Mouse (Mus musculus) right cerebral cortex, adult 18-20 months (tissue): ENCODE measurements at regions not wholly inside any gene's neighbourhood (a gene's known extent, or its start where the extent isn't known, plus 50 kb on each side); places are given as distances from the start of the nearest gene placed in this dataset.

Experiments
- DNase-seq: peaks from one replicate; pipeline ENCODE4 v3.0.0; 2022; ENCODE audit warnings: mixed read lengths

DNA sequence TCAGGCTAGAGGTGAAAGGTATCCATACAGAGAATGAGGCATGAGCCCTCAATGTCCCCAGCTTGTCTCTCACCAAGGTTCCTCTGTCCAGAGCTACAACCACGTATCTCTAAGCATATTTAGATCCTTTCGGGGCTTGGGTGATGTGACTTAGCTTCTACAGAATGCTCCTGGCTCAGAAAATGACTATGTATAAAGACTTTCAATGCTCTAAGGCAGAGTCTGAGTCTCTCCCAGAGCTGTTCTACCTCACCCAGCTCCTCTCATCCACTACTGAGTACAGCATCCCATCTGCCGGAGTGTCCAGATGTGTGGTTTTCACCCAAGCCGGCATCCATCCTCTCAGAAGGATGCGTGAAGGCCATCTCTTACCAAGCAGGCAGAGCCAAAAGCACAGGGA is 216.1 kb upstream of the Spdye4c start:
- no peak for DNase-seq

DNA sequence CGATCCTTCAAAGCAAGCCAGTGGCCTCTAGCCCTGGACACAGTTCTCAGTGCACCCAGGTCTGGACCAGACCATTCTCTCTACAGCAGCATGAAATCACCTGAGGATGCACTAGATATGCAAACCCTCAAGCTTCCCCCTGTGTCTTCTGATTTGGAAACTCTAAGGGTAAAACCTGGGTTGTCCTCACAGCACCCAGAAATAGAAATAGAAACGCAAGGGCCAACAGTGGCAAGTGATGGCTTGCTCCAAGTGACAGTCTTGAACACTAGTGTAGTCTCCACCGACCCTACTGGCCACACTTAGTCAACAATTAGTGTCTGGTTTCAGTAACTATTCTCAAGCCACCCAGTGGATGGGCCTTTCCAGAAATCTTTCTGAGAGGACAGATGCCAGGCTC is 215.2 kb upstream of the Spdye4c start:
- no peak for DNase-seq

DNA sequence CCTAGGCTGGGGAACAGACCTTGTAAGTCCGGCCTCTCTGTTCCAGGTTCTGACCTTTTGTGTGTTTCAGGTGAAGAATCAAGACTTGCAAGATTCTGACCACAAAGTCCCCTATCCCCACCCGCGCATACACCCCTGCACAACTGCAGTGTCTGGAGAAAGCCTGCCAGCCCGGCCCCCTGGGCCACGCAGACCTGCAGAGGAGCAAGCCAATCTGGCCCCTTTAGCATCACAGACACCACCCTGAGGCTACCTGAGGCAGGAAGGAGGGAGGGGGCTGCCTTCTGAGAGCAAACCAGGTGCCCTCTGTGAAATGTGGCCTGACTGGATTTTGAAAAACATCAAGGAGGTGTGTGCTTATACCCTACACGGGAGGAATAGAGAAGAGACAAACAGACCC is 213.8 kb upstream of the Spdye4c start:
- DNase-seq, result no peak

DNA sequence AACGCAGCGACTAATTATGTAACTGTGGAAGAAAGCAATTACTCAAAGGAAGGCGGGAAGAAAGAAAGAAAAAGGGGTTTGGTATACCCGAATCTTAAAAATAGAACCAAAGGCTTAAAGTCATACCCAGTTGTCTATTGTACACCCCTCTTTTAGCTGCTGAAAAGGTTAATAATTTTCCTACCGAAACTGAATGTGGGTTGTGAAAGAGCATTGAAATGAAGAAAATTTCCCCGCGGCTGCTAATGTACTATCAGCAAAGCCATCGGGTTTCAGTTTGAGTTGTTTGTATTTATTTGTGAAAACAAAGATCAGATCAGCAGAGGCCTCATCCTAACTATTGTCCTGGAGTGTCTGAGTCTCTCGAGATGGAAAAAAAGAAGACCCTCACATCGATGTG is 213.3 kb upstream of the Spdye4c start:
- DNase-seq, result no peak

DNA sequence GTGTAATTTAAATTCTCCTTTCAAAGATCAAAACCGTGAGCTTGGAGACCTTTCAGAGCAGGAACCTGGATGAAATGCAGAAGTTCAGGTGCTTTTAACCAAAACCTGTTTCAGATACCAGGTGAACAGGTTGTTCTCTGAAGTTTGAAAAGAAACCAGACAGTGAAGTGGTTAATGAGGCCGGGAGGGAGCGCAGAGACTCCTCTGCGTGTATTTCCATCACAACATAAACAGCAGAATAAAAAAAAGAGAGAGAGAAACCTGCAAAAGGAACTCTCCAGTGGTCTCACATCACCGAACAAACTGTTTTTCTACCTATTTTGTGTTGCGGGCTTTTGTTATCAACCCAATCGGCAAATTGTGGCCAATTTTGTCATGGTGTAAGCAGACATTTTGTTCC is 212.6 kb upstream of the Spdye4c start:
- no peak for DNase-seq

DNA sequence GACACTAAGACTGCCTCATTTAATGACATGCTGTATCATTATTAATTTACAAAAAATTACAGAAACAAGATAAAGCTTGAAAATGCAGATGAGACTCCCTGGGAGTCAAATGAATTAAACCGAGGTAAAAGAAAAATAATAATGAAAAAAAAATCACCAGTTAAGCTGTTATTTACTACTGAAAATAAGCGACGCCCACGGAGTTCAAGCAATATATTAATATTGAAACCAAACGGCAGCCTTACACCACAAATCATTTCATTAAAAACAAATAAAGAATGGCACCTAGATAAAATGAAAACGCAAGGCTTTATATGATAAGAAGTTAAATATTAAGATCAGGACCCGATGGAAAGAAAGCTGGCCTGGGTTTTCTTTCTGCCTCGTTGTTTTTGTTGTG is 211.9 kb upstream of the Spdye4c start:
- DNase-seq, result no peak

DNA sequence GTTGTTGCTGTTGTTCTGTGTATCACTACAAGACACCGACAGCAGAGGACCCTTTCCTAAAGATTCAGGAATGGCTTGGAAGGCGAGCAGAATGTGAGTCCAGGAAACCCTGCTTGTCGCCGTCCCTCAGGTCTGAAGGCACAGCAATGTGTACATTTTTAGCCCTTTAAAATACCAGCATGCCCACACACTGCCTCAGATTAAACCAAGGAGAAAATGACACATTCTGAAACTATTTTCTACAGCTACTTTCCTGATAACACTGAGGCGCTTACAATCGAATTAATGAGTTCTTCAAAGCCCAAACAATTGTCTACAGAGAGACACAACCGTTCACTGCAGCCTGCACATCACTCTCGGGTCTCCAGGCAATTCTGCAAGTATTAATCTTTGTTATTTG is 211.5 kb upstream of the Spdye4c start:
- DNase-seq, result no peak

DNA sequence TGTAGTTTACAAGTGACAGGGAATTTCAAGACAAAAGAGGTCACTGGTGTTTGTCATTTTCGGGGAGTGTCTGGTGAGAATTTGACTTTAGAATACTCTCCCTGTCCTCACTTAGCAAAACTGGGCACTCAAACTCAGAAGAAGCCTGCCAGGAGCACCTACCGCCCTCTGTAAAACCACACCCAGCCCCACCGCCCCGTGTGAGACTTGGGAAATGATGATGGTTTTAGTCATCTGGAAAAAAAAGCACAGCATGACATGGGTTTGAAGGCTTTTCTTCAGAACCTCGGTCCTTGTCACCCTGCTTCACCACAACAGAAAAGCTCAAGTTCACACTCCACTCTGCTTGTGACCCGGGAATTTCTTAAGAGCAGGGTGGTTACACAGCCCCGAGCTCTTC is 210.4 kb upstream of the Spdye4c start:
- no peak for DNase-seq

DNA sequence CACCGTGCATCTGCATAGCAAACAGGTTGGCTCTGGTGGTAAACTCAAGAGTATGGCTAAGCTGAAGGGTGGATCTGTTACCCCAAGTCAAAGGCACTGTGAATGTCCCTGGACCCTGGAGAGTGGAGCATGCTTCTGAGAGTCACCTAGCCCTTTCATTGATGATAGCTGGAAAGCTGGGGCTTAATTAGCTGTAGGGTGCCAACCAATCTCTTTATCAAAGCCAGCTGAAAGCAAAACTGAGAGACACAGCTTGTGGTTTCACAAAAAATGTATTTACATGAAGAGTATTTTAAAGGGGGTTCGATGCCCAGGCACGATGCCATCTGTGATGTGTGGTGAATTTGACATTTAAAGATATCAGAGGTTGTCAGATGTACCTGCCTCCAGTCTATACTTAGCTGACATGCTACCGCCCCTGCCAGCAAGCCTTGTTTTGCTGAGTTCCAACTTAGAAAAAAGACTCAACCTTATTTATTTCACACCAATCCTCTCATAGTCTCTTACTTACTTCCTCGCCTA is 209.3 kb upstream of the Spdye4c start:
- no peak for DNase-seq

DNA sequence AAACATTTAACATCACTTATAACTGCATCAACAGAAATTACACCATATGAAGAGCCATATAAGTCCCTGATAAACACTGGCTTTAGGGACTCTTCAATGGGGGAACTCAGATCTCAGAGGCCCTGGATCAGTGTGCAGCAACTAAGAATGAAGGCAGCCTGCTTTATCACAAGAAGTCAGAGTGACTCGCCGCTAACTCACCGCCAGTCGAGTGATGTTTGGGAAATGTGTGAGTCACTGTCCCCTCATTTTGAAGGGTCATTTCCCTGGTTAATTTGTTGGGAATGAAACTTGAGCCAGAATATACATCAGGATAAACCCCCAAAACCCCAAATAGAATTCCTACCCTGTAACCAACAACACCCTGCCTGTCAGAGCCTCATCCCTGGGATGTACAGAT is 208.5 kb upstream of the Spdye4c start:
- DNase-seq, result no peak

DNA sequence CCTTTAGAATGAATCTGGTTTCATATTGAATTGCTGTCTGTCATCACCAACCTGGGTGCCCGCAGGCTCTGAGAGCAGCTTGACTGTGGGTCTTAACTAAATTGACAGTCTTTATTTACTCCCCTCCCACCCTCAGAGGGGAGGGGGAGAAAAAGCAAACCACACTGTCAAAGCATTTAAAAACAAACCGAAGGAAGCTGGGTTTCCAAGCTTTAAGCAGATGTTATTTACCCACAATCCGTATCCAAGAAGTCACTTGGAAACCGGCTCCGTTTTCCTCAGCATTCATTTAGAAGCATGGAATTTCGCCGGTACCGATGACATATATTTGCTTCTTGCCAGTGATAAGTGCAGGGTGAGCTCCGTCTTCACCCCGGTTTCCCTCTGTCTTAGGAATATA is 206.4 kb upstream of the Spdye4c start:
- DNase-seq, result no peak

DNA sequence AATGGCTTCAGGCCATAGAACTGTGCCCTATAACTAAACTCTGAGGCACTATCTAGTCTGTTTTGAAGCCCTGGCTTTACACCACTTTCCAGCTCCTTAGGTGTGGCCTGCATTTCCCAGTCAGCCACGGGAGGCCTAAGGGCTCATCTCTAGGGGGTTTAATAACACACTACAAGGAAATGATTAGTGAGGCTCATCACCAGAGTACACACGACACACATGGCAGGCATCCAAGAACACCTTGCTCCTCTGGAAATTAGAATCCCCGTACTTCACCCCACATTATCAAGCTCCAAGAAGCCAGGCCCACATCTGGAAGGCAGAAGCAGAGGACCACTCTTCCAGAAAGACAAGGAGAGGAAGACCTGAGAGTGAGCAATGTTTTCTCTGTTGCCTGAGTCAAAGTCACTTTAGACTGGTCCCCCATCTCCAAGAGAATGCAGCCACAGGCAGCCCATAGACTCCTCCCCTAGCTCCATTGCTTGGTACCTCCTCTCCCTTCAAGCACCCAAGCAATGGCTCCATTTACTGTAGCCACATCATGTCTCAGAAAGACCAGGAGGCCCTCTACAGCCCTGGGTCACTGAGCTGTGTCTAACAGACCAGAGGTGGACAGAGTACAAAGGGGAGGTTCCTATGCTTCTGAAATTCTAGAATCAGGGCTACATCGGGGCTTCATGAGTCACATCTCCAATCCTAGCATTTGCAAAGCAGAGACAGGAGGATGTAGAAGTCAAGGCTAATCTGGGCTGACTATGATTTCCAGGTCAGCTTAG is 204.0 kb upstream of the Spdye4c start:
- no peak for DNase-seq

DNA sequence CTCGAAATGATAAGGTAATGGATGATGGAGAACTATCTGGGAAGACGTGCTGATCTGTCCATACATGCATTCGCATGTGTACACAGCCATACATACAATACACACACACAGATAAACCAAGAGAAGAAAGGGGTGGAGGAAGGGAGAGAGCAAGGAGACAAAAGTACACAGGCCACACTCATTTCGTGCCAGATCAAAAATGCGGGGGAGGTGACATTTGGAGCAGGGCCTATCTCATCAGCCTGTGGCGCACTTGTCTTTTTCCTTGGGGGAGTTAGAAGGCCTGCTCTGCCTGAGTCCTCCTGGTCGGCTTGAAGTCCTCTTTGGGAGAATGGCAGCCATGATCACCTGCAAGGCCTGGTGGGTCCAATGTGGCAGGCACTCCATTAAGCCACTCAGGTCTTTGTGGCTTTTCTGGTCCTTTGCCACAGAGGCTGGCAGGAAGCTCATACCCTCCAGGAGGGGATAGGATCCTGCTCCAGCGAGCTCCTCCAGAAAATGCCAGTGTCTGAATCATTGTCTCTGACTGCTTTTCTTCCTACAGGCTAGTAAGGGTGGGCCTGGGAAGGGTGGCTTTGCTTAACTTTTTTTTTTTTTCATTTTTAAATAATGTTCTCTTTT is 203.0 kb upstream of the Spdye4c start:
- DNase-seq, result no peak

DNA sequence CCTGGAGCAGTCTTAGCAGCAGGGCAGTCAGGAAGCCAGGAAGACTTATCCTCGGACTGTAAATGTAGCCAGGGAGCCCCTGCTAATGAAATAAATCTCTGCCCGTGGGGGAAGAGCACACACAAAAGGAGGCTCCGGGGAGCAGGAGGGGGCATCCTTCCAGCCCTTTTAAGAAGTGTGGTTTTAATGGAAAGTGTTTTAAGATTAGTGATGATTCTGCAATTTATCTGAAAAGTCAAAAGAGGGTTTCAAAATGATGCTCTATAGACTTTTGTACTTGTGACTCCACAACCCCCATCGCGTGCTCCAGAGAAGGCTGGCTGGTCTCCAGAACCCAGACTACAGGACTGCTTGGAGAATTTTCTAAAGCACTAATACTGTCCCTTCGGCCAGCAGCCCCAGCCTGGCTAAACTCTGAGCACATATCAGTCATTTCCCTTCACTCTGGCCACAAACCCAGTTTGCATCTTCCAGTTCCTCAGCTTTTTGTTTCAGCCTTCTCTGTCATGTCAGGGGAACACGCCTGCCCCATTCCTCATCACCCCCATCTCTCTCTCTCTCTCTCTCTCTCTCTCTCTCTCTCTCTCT is 202.0 kb upstream of the Spdye4c start:
- DNase-seq, result no peak

DNA sequence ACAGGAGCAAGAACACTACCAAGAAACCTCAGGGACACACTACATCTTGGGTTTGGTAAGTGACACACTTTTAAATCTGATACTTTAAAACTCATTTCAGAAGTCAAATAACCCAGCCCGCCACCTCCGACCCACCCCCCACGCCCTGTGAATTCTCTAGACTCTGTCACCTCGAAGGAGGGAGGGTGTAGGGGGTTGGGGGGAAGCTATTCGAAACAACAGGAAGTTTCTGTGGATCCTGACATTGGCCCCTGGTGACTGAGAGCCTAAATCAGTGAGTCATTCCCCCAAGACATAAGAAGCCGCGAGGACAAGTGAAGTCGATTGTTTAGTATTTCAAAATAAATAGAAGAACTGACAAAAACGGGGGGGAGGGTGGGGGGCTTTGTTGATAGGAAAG is 198.7 kb upstream of the Spdye4c start:
- DNase-seq, result no peak

DNA sequence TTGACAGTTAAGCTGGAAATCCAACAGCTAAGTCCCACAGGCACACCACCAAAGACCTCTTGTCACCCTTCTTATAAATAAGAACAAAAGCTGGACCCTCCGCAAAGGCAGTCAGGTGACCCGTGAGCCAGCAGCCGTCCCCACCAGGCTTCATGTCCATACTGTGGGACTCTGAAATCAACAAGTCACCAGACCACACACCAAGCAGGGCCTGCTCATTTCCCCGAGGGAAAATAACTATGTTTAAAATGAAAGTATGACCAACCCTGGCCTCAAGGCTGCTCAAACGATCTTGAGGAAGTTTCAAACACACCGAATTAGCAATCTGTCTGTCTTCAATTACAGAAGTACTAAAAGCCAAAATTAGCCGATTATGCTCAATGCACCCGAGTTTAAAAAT is 197.6 kb upstream of the Spdye4c start:
- DNase-seq, result no peak

DNA sequence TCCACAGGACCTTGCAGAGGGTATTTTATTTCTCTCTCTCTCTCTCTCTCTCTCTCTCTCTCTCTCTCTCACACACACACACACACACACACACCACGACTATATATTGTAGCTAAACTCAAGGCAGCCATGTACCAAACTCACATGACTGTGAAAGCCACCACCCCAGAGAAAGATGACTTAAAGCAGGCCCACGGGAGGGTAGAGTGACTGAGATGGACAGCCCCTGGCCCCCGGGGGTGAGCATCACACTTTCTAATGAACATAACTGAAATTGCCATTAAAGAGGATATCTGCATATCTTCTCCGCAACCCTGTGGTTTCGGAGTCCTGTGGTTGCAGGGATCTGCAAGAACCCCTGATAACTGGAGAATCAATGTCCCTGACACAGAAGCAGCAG is 197.1 kb upstream of the Spdye4c start:
- DNase-seq, result no peak

DNA sequence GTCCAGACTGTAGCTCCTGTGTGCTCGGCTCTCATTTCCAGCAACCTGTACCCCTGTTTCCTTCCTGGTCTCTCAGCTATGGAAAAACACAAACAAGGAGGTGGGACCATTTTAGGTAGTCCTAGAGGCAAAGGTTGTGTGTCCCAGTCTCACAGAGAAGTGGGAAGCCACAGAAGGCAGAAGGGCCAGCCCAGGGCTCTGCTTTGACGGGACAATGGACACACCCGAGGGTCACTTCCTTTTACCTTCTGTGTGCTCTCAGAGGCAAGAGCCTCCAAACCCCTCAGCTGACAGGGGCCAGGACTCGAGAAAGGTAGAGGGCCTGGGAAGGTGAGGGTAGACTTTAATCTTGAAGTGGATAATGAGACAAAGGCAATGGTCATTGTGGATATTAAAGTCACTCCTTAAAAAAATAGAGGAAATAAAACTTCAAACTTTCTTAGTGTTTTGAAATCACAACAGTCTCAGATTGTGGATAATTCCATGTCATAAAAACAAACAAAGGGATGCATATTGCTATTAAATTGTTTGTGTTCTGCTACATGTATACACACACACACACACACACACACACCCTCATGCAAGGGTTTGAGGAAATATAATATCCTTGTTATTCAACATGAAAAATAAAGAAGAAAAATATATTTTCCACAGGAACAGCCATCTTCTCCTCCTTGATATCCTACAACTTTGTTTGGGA is 195.6 kb upstream of the Spdye4c start:
- DNase-seq, result no peak

DNA sequence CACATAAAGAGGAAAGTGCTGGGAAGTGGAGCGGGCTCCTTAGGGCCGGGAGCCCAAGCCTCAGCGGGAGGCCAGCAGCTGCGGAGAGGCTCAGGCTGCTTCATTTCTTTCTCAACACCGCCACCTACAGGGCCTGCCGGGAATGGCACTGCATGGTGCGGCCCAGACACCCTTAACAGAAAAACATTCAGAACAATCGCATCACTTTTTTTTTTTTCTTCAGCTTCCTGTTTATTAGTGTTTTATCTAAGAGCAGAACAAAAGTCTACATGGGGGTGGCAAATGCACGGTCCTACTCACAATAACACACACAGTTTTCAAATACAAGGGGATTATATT is 195.0 kb upstream of the Spdye4c start:
- DNase-seq, result peak; percentile 86

DNA sequence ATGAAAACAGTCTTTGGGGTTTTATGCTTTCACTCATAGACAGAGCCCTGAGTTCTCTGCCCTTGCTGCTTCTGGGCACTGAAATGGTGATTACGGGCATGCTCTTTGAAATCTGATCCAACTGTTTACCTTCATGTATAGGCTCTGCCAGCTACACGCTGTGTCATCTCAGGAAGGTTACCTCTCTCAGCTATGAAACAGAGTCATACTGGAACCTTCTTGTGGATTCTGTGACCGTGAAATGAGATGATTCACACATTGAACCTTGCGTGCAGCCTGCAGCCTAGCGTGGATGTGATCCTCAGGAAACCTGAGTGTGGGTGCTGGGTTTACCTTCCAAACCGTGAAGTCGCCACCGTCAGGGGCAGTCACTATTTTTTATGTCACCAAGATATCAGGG is 189.7 kb upstream of the Spdye4c start:
- DNase-seq, result no peak

DNA sequence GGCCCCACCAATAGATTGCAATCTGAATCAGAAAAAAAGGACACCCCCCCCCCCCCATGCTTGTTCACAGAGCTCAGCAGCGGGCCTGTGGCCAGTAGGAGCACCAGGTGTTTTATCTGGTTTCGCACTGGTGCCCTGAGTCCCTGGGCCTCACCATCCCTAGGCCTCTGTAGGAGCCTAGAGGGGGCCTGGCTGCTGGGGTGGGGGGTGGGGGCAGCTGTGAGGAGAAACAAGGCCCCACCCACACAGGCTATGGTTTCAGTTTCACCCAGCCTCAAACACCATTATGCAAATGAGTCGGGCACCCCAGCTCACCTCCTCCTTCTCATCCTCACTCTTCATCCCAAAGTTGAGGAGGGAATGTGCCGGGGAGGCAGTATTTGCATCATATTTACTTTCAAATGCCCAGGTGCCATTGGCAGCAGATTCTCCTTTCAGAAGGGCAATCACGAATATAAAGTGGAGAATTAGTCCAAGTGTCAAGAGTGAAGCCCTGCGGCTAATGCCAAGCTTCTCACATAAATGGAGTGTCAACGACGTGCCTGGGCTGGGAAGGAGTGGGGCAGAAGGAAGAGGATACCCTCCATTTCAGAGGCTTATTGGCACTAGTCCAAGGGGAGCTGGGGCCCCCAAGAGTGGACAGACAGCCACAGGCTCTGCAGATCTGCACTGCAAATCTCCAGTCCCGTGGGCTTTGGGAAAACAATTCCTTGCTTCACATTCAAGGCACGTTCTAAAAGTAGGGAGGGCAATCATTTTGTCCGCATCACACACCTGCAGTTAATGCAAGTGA is 187.7 kb upstream of the Spdye4c start:
- DNase-seq, result no peak

DNA sequence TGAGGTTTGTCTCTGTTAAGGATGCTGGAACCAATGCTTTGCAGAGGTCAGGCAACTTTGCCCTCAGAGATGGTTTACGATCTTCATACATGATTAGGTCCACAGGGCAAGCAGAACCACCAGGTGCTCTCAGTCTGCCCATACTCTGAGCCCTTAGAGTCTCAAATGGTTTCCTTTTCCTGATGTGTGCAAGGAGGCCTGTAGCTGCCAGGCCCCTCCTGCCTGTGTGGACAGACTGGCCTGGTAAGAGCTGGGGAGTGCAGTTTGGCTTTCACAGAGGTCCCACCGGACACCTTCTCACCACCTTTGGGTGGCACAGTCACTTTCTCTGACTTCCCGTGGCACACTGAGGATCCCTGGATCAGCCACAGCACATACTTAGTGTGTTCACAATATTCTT is 186.6 kb upstream of the Spdye4c start:
- DNase-seq, result no peak

DNA sequence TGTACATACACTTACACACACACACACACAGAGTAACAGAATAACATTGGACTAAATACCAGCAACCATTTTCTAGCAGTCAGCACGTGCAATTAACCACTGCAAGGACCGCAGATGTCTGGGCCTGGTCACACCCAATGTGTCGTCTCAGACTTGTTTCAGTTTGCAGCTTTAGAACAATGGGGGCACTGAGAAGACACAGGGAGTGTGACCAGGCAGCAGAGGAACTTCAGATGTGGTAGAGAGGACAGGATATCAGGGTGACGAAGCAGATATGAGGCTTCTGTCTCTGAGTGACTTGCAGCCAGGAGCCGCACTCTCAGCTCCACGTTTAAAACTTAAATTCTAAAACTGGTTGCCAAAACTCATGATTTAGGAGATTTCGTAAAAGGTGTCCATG is 183.9 kb upstream of the Spdye4c start:
- DNase-seq, result no peak
